27 mouse cellular contexts compared by ENCODE assay signal in the genomic region with DNA sequence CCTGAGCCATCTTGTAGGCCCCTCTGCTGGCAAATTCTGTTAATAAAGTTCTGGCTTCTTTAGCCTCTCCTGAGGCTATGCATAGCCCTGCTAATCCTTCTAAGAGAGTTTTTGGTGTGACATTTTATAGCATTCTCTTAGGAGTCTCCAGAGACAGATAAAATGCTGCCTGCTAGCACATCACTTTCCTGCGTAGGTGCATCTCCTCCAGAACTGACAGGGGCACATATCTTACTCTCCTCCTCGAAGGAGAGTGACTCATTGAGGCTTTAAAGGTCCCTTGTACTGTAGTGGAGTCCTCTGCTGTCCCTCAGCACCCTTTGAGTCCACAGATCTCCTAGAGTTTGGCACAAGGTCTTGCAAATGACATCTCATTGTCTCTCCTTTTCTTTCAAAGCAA.
DNase-seq lines count a peak whose midpoint lies in the region; ATAC-seq lines count a peak whose summit lies in the region.
"Had no signal": no experiment of that assay in that cellular context is flagged by ENCODE, and none has a peak within 500 bp of the region (broad histone marks: within the 10 kb centered on the region; RNA-seq: fewer than 3 reads in every experiment).

No protein-coding gene starts in this region.

- H3K9me3 ChIP-seq in midbrain, embryonic 15.5 days, result no peaks in the 10 kb centered on the region
- no peaks in the 10 kb centered on the region for H3K9me3 ChIP-seq in midbrain, embryonic 10.5 days (replicated peaks)
- H3K9me3 ChIP-seq: embryonic facial prominence, embryonic 10.5 days; embryonic facial prominence, embryonic 12.5 days; forebrain, embryonic 10.5 days; forebrain, embryonic 12.5 days had no signal

- no peak overlapping the region for H3K4me2 ChIP-seq in midbrain, embryonic 15.5 days
- H3K4me2 ChIP-seq: embryonic facial prominence, embryonic 12.5 days; forebrain, embryonic 12.5 days had no signal

- 54% methylated on average over 2 of the region's 2 CpGs for WGBS in midbrain, embryonic 15.5 days
- WGBS in midbrain, embryonic 10.5 days, result 70% methylated on average over 2 of the region's 2 CpGs

- H3K9ac ChIP-seq in midbrain, embryonic 15.5 days, result no peak overlapping the region
- H3K9ac ChIP-seq: embryonic facial prominence, embryonic 12.5 days; forebrain, embryonic 12.5 days had no signal

- DNase-seq in frontal cortex, postnatal 10 days (ENCODE audit: low spot score in 2 of 2), result no peak
- no peak for DNase-seq in midbrain, embryonic 10.5 days (ENCODE audit: low spot score)
- DNase-seq in right cerebral cortex, adult 18-20 months, result peak; percentile 31
- DNase-seq in right cerebral cortex, postnatal 36 days (ENCODE audit: low spot score in 2 of 2), result no peak
- DNase-seq: adrenal gland, adult 8-10 months; adrenal gland, postnatal 14 days; adrenal gland, postnatal 36 days; B cell, adult 2 months; cerebellum, adult 11 months; cerebellum, adult 18-20 months; cerebellum, adult 8-10 months; cerebellum, adult 9-11 months; cerebellum, postnatal 14 days; cerebellum, postnatal 36 days had no signal

- H3K4me1 ChIP-seq in midbrain, embryonic 15.5 days, result peaks cover 22% of the 10 kb centered on the region
- peaks cover 22% of the 10 kb centered on the region for H3K4me1 ChIP-seq in midbrain, embryonic 10.5 days

- ATAC-seq in frontal cortex, adult (ENCODE audit: low TSS enrichment), result peak; percentile 76
- ATAC-seq in midbrain, embryonic 15.5 days (replicated peaks), result no peak
- no peak for ATAC-seq in erythroid progenitor cell, adult 5-6 weeks (replicated peaks; ENCODE audit: low FRiP score, poor library complexity, severe bottlenecking)
- ATAC-seq: activated CD4-positive, CD25-positive, alpha-beta regulatory T cell, adult 4 months; CD4-positive, CD25-positive, alpha-beta regulatory T cell, adult 4 months; forebrain, embryonic 14.5 days; Patski had no signal

- H3K27ac ChIP-seq in midbrain, embryonic 15.5 days, result 0 out of 2 replicates have a peak overlapping the region, but pooled peaks have one; percentile 38
- H3K27ac ChIP-seq in midbrain, embryonic 10.5 days (replicated peaks), result no peak overlapping the region
- H3K27ac ChIP-seq: embryonic facial prominence, embryonic 10.5 days; embryonic facial prominence, embryonic 12.5 days; forebrain, embryonic 10.5 days; forebrain, embryonic 12.5 days had no signal

- no peaks in the 10 kb centered on the region for H3K36me3 ChIP-seq in midbrain, embryonic 15.5 days (replicated peaks)
- H3K36me3 ChIP-seq in midbrain, embryonic 10.5 days, result no peaks in the 10 kb centered on the region
- H3K36me3 ChIP-seq: embryonic facial prominence, embryonic 10.5 days; embryonic facial prominence, embryonic 12.5 days; forebrain, embryonic 10.5 days; forebrain, embryonic 12.5 days; G1E had no signal

- no peaks in the 10 kb centered on the region for H3K27me3 ChIP-seq in midbrain, embryonic 15.5 days (replicated peaks)
- H3K27me3 ChIP-seq in midbrain, embryonic 10.5 days (ENCODE audit: low read depth, poor library complexity, severe bottlenecking), result no peaks in the 10 kb centered on the region
- H3K27me3 ChIP-seq: CH12.LX; embryonic facial prominence, embryonic 12.5 days; forebrain, embryonic 12.5 days; Patski had no signal

- no peak overlapping the region for H3K4me3 ChIP-seq in midbrain, embryonic 15.5 days
- H3K4me3 ChIP-seq in midbrain, embryonic 10.5 days, result no peak overlapping the region
- H3K4me3 ChIP-seq: embryonic facial prominence, embryonic 10.5 days; embryonic facial prominence, embryonic 12.5 days; forebrain, embryonic 10.5 days; forebrain, embryonic 12.5 days had no signal
